Mouse (Mus musculus): ENCODE results near the gene Hoxc6. TPM values are rescaled to one million over a fixed set of nuclear protein-coding genes. Genes with fewer than 3 reads are reported as not detected.
A peak's percentile ranks its signal among the peaks of the same experiment; 100 is the strongest.

Gene Hoxc6
- polyA plus RNA-seq, 1 experiment, result not detected

DNA sequence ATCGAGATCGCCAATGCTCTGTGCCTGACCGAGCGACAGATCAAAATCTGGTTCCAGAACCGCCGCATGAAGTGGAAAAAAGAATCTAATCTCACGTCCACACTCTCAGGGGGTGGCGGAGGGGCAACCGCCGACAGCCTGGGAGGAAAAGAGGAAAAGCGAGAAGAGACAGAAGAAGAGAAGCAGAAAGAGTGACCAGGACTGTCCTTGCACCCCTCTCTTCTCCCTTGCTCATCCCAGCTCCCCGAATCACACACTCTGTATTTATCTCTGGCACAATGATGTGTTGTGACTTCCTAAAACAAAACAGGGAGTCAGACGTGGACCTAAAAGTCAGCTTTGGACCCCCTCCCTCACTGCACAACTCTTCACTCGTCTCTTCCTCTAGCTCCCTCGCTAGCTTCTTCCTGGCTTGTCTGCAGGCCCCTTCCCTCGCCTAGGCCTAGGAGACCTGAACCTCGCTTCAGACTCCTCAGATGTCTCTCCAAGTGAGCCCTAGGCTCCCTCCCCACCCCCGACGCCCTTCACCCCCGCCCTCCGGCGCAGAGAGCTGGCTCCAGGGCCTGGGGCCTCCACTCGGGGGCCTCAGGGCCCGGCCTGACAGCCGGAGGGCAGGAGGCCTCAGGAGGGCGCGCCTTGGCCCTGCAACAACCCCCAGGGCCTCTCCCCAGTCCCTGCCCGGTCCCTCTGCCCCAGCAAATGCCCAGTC is 12.9 kb downstream of the Hoxc6 start:
- peaks cover 53% of the 10 kb centered on the region for H3K27me3 ChIP-seq (ENCODE audit: control insufficient read depth, insufficient read depth, low read length)

DNA sequence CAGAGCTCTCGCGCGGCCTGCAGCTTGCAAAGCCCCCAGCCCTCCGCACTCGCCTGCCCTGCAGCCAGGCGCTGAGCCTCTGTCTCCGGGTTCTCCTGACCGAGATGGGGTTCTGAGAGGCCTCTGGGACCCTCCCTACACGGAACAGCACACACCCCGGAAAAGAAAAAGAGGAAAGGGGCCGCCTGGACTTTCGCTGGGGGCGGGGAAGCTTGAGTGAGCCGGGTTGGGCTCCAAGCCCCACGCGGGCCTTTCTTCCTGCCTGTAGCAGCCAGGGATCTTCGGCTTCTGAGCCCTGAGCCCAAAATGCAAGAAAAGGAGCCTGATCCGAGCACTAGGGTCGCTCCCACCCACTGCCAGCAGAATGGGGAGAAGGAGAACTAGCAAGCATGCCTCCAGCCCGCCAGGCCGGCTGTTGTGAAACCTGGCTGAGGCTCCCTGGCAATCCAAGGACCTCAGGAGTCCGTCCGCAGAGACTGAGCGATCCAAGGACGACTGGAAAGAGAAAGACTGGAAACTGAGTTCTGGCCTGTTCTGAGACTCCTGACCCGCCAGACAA is 13.9 kb downstream of the Hoxc6 start:
- TF ChIP-seq CTCF (IDR thresholded peaks at IDR 0.05; ENCODE audit: extremely low read depth, insufficient read depth, insufficient read length, insufficient replicate concordance) (no peak), POLR2A (IDR thresholded peaks at IDR 0.05; ENCODE audit: low read depth, low read length) (no peak)
- no peak overlapping the region for H3K4me3 ChIP-seq (ENCODE audit: extremely low read depth, insufficient read depth, insufficient read length)
- H3K4me1 ChIP-seq (ENCODE audit: control insufficient read depth, insufficient read depth, insufficient read length), result peaks cover 2% of the 10 kb centered on the region; the same call in 1 of the 2 replicates
- no peaks in the 10 kb centered on the region for H3K36me3 ChIP-seq (ENCODE audit: control insufficient read depth, insufficient read depth, low read length)
- peaks cover 49% of the 10 kb centered on the region for H3K27me3 ChIP-seq (ENCODE audit: control insufficient read depth, insufficient read depth, low read length)
- no peak overlapping the region for H3K27ac ChIP-seq (ENCODE audit: insufficient read depth, low read length)
- 21% methylated on average over 26 of the region's 26 CpGs for WGBS
- no peak for DNase-seq (ENCODE audit: low read depth in 1 of 2, low spot score in 2 of 2)

More for the DNA sequence above, 12.9 kb downstream of the Hoxc6 start:
- peaks cover 2% of the 10 kb centered on the region; the same call in 1 of the 2 replicates for H3K4me1 ChIP-seq (ENCODE audit: control insufficient read depth, insufficient read depth, insufficient read length)
- H3K4me3 ChIP-seq (ENCODE audit: extremely low read depth, insufficient read depth, insufficient read length), result no peak overlapping the region
- no peak for DNase-seq (ENCODE audit: low read depth in 1 of 2, low spot score in 2 of 2)
- 12% methylated on average over 28 of the region's 28 CpGs for WGBS
- H3K27ac ChIP-seq (ENCODE audit: insufficient read depth, low read length), result no peak overlapping the region
- TF ChIP-seq POLR2A (IDR thresholded peaks at IDR 0.05; ENCODE audit: low read depth, low read length) (no peak), CTCF (IDR thresholded peaks at IDR 0.05; ENCODE audit: extremely low read depth, insufficient read depth, insufficient read length, insufficient replicate concordance) (no peak)
- H3K36me3 ChIP-seq (ENCODE audit: control insufficient read depth, insufficient read depth, low read length), result no peaks in the 10 kb centered on the region

DNA sequence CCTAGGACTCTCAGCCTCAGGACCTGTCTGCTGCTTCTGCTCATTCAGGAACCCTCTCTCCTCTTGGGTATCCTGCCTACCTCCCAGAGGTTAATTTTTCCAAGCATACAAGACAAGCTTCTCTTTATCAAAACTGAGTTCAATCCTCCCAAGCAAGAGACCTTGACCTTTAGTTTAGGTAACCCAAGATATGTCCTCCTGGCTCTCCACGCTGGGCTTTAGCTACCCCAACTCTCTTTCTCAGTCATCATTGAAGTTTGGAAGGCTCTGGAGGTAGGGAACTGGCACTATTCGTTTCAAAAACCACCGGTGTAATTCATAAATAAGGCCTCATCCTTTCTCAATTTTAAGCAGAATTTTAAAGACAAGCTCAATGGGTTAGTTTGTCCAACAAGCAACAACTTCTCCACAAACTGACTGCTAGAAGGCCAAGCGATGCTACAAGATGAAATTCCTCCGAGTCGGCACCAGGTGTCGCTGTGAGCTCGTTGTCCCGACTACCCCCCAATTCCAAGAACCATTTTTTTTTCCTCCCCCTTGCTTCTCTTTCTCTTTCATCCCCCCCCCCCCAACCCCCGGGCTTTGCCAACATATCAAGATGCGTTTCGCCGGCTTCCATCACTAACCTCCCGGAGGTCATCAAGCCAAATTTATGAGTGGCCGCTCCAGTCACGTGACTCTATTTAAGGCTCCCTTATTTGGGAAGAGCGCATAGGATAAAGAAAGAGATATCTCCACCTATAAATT is 15.4 kb downstream of the Hoxc6 start:
- Histone ChIP-seq H3K4me1 (ENCODE audit: control insufficient read depth, insufficient read depth, insufficient read length) (peaks cover 2% of the 10 kb centered on the region; the same call in 1 of the 2 replicates), H3K27ac (ENCODE audit: insufficient read depth, low read length) (no peak overlapping the region), H3K27me3 (ENCODE audit: control insufficient read depth, insufficient read depth, low read length) (peaks cover 37% of the 10 kb centered on the region), H3K36me3 (ENCODE audit: control insufficient read depth, insufficient read depth, low read length) (no peaks in the 10 kb centered on the region), H3K4me3 (ENCODE audit: extremely low read depth, insufficient read depth, insufficient read length) (no peak overlapping the region)
- DNase-seq (ENCODE audit: low read depth in 1 of 2, low spot score in 2 of 2), result no peak
- 9% methylated on average over 17 of the region's 17 CpGs for WGBS
- no peak for TF ChIP-seq POLR2A (IDR thresholded peaks at IDR 0.05; ENCODE audit: low read depth, low read length)
- peak; percentile 71; the same call in 1 of the 2 replicates for TF ChIP-seq CTCF (IDR thresholded peaks at IDR 0.05; ENCODE audit: extremely low read depth, insufficient read depth, insufficient read length, insufficient replicate concordance)

DNA sequence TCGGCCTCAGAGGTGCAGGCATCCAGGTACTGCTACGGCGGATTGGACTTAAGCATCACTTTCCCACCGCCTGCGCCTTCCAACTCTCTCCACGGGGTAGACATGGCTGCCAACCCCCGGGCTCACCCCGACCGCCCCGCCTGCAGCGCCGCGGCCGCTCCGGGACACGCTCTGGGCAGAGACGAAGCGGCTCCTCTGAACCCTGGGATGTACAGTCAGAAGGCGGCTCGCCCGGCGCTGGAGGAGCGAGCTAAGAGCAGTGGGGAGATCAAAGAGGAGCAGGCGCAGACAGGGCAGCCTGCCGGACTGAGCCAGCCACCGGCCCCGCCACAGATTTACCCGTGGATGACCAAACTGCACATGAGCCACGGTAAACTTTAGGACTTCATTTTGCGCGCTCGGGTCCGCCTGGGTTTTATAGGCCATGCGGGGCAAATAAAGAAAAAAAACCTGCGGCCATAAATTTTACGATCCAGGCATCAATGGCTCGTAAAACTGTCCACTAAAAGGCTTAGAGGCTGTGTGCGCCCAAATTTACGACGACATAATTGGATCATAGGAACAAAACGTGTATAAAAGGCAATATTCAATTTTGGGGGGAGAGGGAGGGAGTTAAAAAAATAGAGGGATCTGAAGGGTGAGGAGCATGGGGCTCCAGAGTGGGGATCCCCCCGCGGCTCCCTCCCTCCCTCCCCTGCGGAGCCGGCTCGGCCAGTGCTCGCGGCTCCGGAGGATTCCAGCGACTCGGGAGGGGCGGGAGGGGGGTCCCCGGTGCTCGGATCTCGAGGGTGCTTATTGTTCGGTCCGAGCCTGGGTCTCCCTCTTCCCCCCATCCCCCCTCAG is 16.3 kb downstream of the Hoxc6 start:
- DNase-seq (ENCODE audit: low read depth in 1 of 2, low spot score in 2 of 2), result no peak
- peaks cover 2% of the 10 kb centered on the region; the same call in 1 of the 2 replicates for H3K4me1 ChIP-seq (ENCODE audit: control insufficient read depth, insufficient read depth, insufficient read length)
- H3K36me3 ChIP-seq (ENCODE audit: control insufficient read depth, insufficient read depth, low read length), result no peaks in the 10 kb centered on the region
- no peak for TF ChIP-seq POLR2A (IDR thresholded peaks at IDR 0.05; ENCODE audit: low read depth, low read length)
- no peak overlapping the region for H3K4me3 ChIP-seq (ENCODE audit: extremely low read depth, insufficient read depth, insufficient read length)
- H3K27ac ChIP-seq (ENCODE audit: insufficient read depth, low read length), result no peak overlapping the region
- 6% methylated on average over 56 of the region's 57 CpGs for WGBS
- H3K27me3 ChIP-seq (ENCODE audit: control insufficient read depth, insufficient read depth, low read length), result peaks cover 33% of the 10 kb centered on the region

DNA sequence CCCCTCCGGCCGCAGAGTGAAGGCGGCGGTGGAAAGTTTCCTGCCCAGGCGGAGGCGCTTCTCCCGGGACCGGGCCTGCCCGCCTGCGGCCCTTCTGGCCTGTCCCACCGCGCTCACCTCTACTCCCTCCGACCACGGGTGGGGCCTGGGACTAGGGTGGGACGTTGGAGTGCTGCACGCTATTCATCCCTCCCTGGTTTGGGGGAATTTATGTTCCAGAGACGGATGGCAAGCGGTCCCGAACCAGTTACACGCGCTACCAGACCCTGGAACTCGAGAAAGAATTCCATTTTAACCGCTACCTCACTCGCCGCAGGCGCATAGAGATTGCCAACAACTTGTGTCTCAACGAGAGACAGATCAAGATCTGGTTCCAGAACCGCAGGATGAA is 16.9 kb downstream of the Hoxc6 start:
- no peak overlapping the region for H3K4me3 ChIP-seq (ENCODE audit: extremely low read depth, insufficient read depth, insufficient read length)
- TF ChIP-seq POLR2A (IDR thresholded peaks at IDR 0.05; ENCODE audit: low read depth, low read length) (no peak), CTCF (IDR thresholded peaks at IDR 0.05; ENCODE audit: extremely low read depth, insufficient read depth, insufficient read length, insufficient replicate concordance) (no peak)
- WGBS, result 6% methylated on average over 26 of the region's 28 CpGs
- H3K27me3 ChIP-seq (ENCODE audit: control insufficient read depth, insufficient read depth, low read length), result peaks cover 32% of the 10 kb centered on the region
- peaks cover 2% of the 10 kb centered on the region; the same call in 1 of the 2 replicates for H3K4me1 ChIP-seq (ENCODE audit: control insufficient read depth, insufficient read depth, insufficient read length)
- no peak overlapping the region for H3K27ac ChIP-seq (ENCODE audit: insufficient read depth, low read length)
- H3K36me3 ChIP-seq (ENCODE audit: control insufficient read depth, insufficient read depth, low read length), result no peaks in the 10 kb centered on the region
- DNase-seq (ENCODE audit: low read depth in 1 of 2, low spot score in 2 of 2), result no peak

DNA sequence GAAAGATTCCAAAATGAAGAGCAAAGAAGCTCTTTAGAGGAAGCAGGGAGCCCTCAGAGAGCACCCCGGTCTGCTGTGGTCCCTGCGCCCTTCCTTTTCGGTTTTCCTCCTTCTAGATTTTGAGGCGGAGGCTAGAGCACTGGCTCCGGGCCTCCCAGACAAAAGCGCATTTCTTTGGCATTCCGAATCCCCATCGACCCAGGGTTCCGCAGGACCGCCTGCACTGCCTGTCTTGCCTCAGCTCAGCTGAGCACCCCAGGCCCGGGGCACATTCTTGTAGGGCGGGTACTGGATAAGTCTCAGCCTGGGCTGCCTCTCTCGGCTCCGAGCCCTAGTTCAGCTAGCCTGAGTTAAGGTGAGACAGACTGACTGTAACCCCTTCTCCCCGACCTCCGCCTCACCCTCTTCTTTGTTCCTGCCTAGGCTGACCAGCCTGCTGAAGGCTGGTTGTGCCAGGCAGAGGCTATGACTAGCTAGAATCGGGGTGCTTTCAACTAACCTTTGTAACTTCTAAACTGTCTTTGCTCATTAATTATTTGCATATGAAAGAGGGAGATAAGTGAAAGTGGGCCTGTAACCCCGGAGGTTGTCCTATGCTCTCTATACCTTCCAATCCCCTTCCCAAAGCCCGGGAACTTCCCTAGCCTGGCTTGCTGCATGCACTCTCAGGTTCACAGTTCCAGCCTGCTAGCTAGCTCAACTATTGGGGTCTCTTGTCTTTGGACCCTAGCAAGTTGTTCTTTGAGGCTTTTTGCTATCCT is 17.5 kb downstream of the Hoxc6 start:
- peaks cover 28% of the 10 kb centered on the region for H3K27me3 ChIP-seq (ENCODE audit: control insufficient read depth, insufficient read depth, low read length)

More for the DNA sequence above, 17.5 kb downstream of the Hoxc6 start:
- no peak overlapping the region for H3K4me3 ChIP-seq (ENCODE audit: extremely low read depth, insufficient read depth, insufficient read length)
- H3K36me3 ChIP-seq (ENCODE audit: control insufficient read depth, insufficient read depth, low read length), result no peaks in the 10 kb centered on the region
- DNase-seq (ENCODE audit: low read depth in 1 of 2, low spot score in 2 of 2), result no peak
- peaks cover 2% of the 10 kb centered on the region; the same call in 1 of the 2 replicates for H3K4me1 ChIP-seq (ENCODE audit: control insufficient read depth, insufficient read depth, insufficient read length)
- 21% methylated on average over 19 of the region's 19 CpGs for WGBS
- H3K27ac ChIP-seq (ENCODE audit: insufficient read depth, low read length), result no peak overlapping the region
- TF ChIP-seq POLR2A (IDR thresholded peaks at IDR 0.05; ENCODE audit: low read depth, low read length) (no peak), CTCF (IDR thresholded peaks at IDR 0.05; ENCODE audit: extremely low read depth, insufficient read depth, insufficient read length, insufficient replicate concordance) (no peak)
